Mouse (Mus musculus): ENCODE data around the gene Dock1. TPM values are rescaled to one million over a fixed set of nuclear protein-coding genes. Genes with fewer than 3 reads are reported as not detected.

Gene Dock1
- total and polyA plus RNA-seq, 3 experiments: not detected

DNA sequence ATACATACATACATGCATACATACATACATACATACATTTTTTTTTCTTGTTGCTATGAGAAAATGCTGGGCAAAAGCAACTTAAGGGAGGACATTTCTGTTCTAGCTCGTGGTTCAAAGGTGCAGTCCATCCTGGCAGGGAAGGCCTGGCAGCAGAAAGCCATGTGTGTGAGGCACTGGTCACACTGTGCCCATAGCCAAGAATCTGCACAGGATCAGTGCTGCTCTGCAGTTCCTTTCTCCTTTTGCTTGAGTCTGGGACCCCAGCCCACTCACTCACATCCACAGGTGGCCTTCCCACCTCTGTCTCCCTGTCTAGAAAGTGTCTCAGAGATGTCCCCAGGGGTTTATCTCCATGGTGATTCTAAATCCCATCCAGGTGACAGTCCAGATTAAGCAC is 331.8 kb downstream of the Dock1 start:
- TF ChIP-seq SMC3 (IDR thresholded peaks at IDR 0.05; ENCODE audit: low read depth, low read length) (no peak), E2F4 (IDR thresholded peaks at IDR 0.05; ENCODE audit: insufficient replicate concordance, low read depth, low read length) (no peak), TBP (conservative IDR thresholded peaks at IDR 0.05; ENCODE audit: low read depth, low read length) (no peak), ZNF384 (IDR thresholded peaks at IDR 0.05; ENCODE audit: low read depth, low read length) (no peak), KAT2A (IDR thresholded peaks at IDR 0.05; ENCODE audit: insufficient replicate concordance, low read length) (no peak), BHLHE40 (IDR thresholded peaks at IDR 0.05; ENCODE audit: low read depth, low read length) (no peak), RCOR1 (conservative IDR thresholded peaks at IDR 0.05; ENCODE audit: low read depth, low read length) (no peak), UBTF (IDR thresholded peaks at IDR 0.05; ENCODE audit: low read depth, low read length) (no peak), MAFK (IDR thresholded peaks at IDR 0.05; ENCODE audit: insufficient replicate concordance, low read length) (no peak), RAD21 (IDR thresholded peaks at IDR 0.05; ENCODE audit: low read depth, low read length) (no peak), ETS1 (conservative IDR thresholded peaks at IDR 0.05; ENCODE audit: low read depth, low read length) (no peak), TCF12 (IDR thresholded peaks at IDR 0.05; ENCODE audit: low read depth, low read length) (no peak), PAX5 (IDR thresholded peaks at IDR 0.05; ENCODE audit: low read length) (no peak), ZMIZ1 (IDR thresholded peaks at IDR 0.05; ENCODE audit: low read depth, low read length) (no peak), ZC3H11A (IDR thresholded peaks at IDR 0.05; ENCODE audit: low read depth, low read length) (no peak), USF1 (IDR thresholded peaks at IDR 0.05; ENCODE audit: low read depth, low read length) (no peak), HCFC1 (IDR thresholded peaks at IDR 0.05; ENCODE audit: low read depth, low read length) (no peak)
- DNase-seq (ENCODE audit: extremely low read depth): no peak

DNA sequence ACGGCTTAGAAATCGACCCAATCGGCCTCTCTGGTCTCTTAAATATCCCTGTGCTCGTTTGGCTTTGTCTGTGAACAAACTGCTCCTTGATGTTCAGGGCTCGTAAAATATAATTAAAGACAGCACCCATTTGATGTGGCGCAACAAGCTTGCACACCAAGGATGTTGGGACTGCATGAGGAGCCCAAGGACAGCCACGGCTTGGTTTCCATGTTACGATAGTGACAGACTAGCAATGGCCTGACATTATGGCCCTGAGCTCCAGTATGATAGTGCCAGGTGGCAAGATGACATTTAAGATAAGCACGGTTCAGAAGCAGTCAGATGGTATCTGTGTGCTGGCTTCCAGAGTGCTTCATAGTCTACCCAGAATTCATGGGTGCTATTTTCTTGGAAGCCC is 332.4 kb downstream of the Dock1 start:
- Histone ChIP-seq H3K79me2 (replicated peaks; ENCODE audit: control insufficient read depth, extremely low read depth, insufficient read depth, poor library complexity, severe bottlenecking) (no peaks in the 10 kb centered on the region), H3K27me3 (replicated peaks) (no peaks in the 10 kb centered on the region), H3K4me2 (ENCODE audit: insufficient read depth, low read depth, poor library complexity, severe bottlenecking) (no peak overlapping the region), H3K4me1 (ENCODE audit: control insufficient read depth in 1 of 2, insufficient read depth in 2 of 2) (no peaks in the 10 kb centered on the region), H3K4me3 (replicated peaks in 1 of 3; ENCODE audit: low read depth in 2 of 3, low read length in 2 of 3, poor library complexity in 1 of 3) (no peak overlapping the region), H3K9me3 (replicated peaks; ENCODE audit: low read length) (peaks cover 84% of the 10 kb centered on the region), H3K36me3 (replicated peaks in 1 of 2; ENCODE audit: control insufficient read depth in 1 of 2, insufficient read depth in 1 of 2, low read length in 1 of 2) (no peaks in the 10 kb centered on the region), H3K27ac (ENCODE audit: insufficient read depth, low read depth) (no peak overlapping the region), H3K9ac (ENCODE audit: insufficient read depth, low read depth) (no peak overlapping the region)
- dilution Hi-C loops (cut with MboI; ENCODE audit: extremely low pct_ligation_motif_present, extremely low pct_unique_long_range_greater_than_20kb, low sequenced_read_pairs): no loop called here
- no peak for DNase-seq (ENCODE audit: extremely low read depth)
- in situ Hi-C loops (cut with MboI; ENCODE audit: low pct_ligation_motif_present, low pct_unique_long_range_greater_than_20kb, low sequenced_read_pairs): no loop called here
- no peak for TF ChIP-seq RCOR1 (conservative IDR thresholded peaks at IDR 0.05; ENCODE audit: low read depth, low read length)
- TF ChIP-seq ELF1 (IDR thresholded peaks at IDR 0.05; ENCODE audit: low read depth, low read length): no peak
- TF ChIP-seq ZC3H11A (IDR thresholded peaks at IDR 0.05; ENCODE audit: low read depth, low read length): no peak
- no peak for TF ChIP-seq ZNF384 (IDR thresholded peaks at IDR 0.05; ENCODE audit: low read depth, low read length)
- no peak for TF ChIP-seq ETS1 (conservative IDR thresholded peaks at IDR 0.05; ENCODE audit: low read depth, low read length)
- no peak for TF ChIP-seq POLR2AphosphoS2 (IDR thresholded peaks at IDR 0.05; ENCODE audit: low read depth, low read length)
- TF ChIP-seq IRF4 (IDR thresholded peaks at IDR 0.05; ENCODE audit: low read depth, low read length): no peak
- TF ChIP-seq JUN (IDR thresholded peaks at IDR 0.05; ENCODE audit: insufficient read depth, low read depth, low read length): no peak

More for the DNA sequence above, 331.8 kb downstream of the Dock1 start:
- dilution Hi-C loops (cut with MboI; ENCODE audit: extremely low pct_ligation_motif_present, extremely low pct_unique_long_range_greater_than_20kb, low sequenced_read_pairs) (no loop called here), in situ Hi-C loops (cut with MboI; ENCODE audit: low pct_ligation_motif_present, low pct_unique_long_range_greater_than_20kb, low sequenced_read_pairs) (no loop called here)
- Histone ChIP-seq H3K4me1 (ENCODE audit: control insufficient read depth in 1 of 2, insufficient read depth in 2 of 2) (no peaks in the 10 kb centered on the region), H3K36me3 (replicated peaks in 1 of 2; ENCODE audit: control insufficient read depth in 1 of 2, insufficient read depth in 1 of 2, low read length in 1 of 2) (no peaks in the 10 kb centered on the region), H3K27ac (ENCODE audit: insufficient read depth, low read depth) (no peak overlapping the region), H3K79me2 (replicated peaks; ENCODE audit: control insufficient read depth, extremely low read depth, insufficient read depth, poor library complexity, severe bottlenecking) (no peaks in the 10 kb centered on the region), H3K27me3 (replicated peaks) (no peaks in the 10 kb centered on the region), H3K4me2 (ENCODE audit: insufficient read depth, low read depth, poor library complexity, severe bottlenecking) (no peak overlapping the region), H3K9me3 (replicated peaks; ENCODE audit: low read length) (peaks cover 88% of the 10 kb centered on the region), H3K4me3 (replicated peaks in 1 of 3; ENCODE audit: low read depth in 2 of 3, low read length in 2 of 3, poor library complexity in 1 of 3) (no peak overlapping the region), H3K9ac (ENCODE audit: insufficient read depth, low read depth) (no peak overlapping the region)

Measured in CH12.LX (cell line).